Mouse (Mus musculus): ENCODE results near the gene Dnajb2.
"Not testable (repeated sequence)": the region's sequence is repeated elsewhere in the genome, so short reads cannot be mapped to it uniquely, and the experiment has no call there.

The Dnajb2 gene

GRCm38 (mm10) chr1:75218227-75219001 is 17.8 kb upstream of the Dnajb2 start:
- DNase-seq (ENCODE audit: low read depth, low spot score): peak; percentile 52

GRCm38 (mm10) chr1:75219078-75219477 is 17.1 kb upstream of the Dnajb2 start:
- DNase-seq (ENCODE audit: low read depth, low spot score): peak; percentile 95

GRCm38 (mm10) chr1:75219531-75219930 is 16.7 kb upstream of the Dnajb2 start, which contains the start of gene Tuba4a:
TSS of gene Tuba4a (minus strand) at chr1:75219865.
- DNase-seq (ENCODE audit: low read depth, low spot score): peak; percentile 44

GRCm38 (mm10) chr1:75221538-75221937 is 14.7 kb upstream of the Dnajb2 start:
- DNase-seq (ENCODE audit: low read depth, low spot score): no peak

GRCm38 (mm10) chr1:75222926-75223325 is 13.3 kb upstream of the Dnajb2 start:
- DNase-seq (ENCODE audit: low read depth, low spot score): no peak

- DNase-seq (ENCODE audit: low read depth, low spot score): no peak
Observed at GRCm38 (mm10) chr1:75223532-75223931, 12.7 kb upstream of the Dnajb2 start.

GRCm38 (mm10) chr1:75225473-75225872 is 10.7 kb upstream of the Dnajb2 start:
- DNase-seq (ENCODE audit: low read depth, low spot score): no peak

- no peak for DNase-seq (ENCODE audit: low read depth, low spot score)
Observed at GRCm38 (mm10) chr1:75226138-75226537, 10.1 kb upstream of the Dnajb2 start.

- peak; percentile 82 for DNase-seq (ENCODE audit: low read depth, low spot score)
Observed at GRCm38 (mm10) chr1:75227653-75228052, 8.6 kb upstream of the Dnajb2 start.

- no peak for DNase-seq (ENCODE audit: low read depth, low spot score)
Observed at GRCm38 (mm10) chr1:75229158-75229557, 7.0 kb upstream of the Dnajb2 start.

GRCm38 (mm10) chr1:75230335-75230994 is 5.7 kb upstream of the Dnajb2 start:
- DNase-seq (ENCODE audit: low read depth, low spot score): no peak

- no peak for DNase-seq (ENCODE audit: low read depth, low spot score)
Observed at GRCm38 (mm10) chr1:75231224-75231623, 5.0 kb upstream of the Dnajb2 start.

GRCm38 (mm10) chr1:75231664-75232152 is 4.5 kb upstream of the Dnajb2 start, which contains the start of gene A630095N17Rik:
TSS of gene A630095N17Rik (minus strand) at chr1:75232102.
- DNase-seq (ENCODE audit: low read depth, low spot score): peak; percentile 35

- not testable (repeated sequence) for DNase-seq (ENCODE audit: low read depth, low spot score)
Observed at GRCm38 (mm10) chr1:75232489-75232888, 3.7 kb upstream of the Dnajb2 start.

GRCm38 (mm10) chr1:75234606-75235005 is 1.6 kb upstream of the Dnajb2 start:
- DNase-seq (ENCODE audit: low read depth, low spot score): peak; percentile 84

- DNase-seq (ENCODE audit: low read depth, low spot score): no peak
Observed at GRCm38 (mm10) chr1:75239591-75239990, 3.4 kb downstream of the Dnajb2 start.

GRCm38 (mm10) chr1:75243411-75243810 is 7.2 kb downstream of the Dnajb2 start:
- no peak for DNase-seq (ENCODE audit: low read depth, low spot score)

- no peak for DNase-seq (ENCODE audit: low read depth, low spot score)
Observed at GRCm38 (mm10) chr1:75244175-75244826, 8.1 kb downstream of the Dnajb2 start.

GRCm38 (mm10) chr1:75244836-75245235 is 8.6 kb downstream of the Dnajb2 start:
- DNase-seq (ENCODE audit: low read depth, low spot score): peak; percentile 95

- no peak for DNase-seq (ENCODE audit: low read depth, low spot score)
Observed at GRCm38 (mm10) chr1:75247071-75247930, 11.1 kb downstream of the Dnajb2 start.
